Mouse (Mus musculus) heart, embryonic 16.5 days (tissue): Measurements from ENCODE around the gene Erbb4. TPM values are rescaled to one million over a fixed set of nuclear protein-coding genes. Genes with fewer than 3 reads are reported as not detected.

Source experiments
- ATAC-seq: fragments of 200-750 bp; cut with Nextera tagmentation; replicated peaks from 2 replicates; pipeline ENCODE4 v1.8.0; 2017; ENCODE audit warnings: moderate number of reproducible peaks; ENCODE audit not compliant: insufficient read depth, low FRiP score; ENCODE audit errors: extremely low read depth
- H3K27ac ChIP-seq: fragments of 300-500 bp; sonication (generic); 2 replicates; pipeline ENCODE4 v1.5.1; 2014; ENCODE audit warnings: mild to moderate bottlenecking, low read length, control low read depth, moderate library complexity
- H3K27me3 ChIP-seq: fragments of 300-500 bp; sonication (generic); 2 replicates; pipeline ENCODE4 v1.6.1; 2014; ENCODE audit warnings: low read length, mixed read lengths; ENCODE audit not compliant: control insufficient read depth, insufficient read depth
- H3K36me3 ChIP-seq: fragments of 300-500 bp; sonication (generic); 2 replicates; pipeline ENCODE4 v1.6.1; 2014; ENCODE audit not compliant: control insufficient read depth, insufficient read depth
- H3K4me1 ChIP-seq: fragments of 300-500 bp; sonication (generic); 2 replicates; pipeline ENCODE4 v1.6.1; 2014; ENCODE audit warnings: low read length, mixed read lengths; ENCODE audit not compliant: control insufficient read depth, insufficient read depth
- H3K4me2 ChIP-seq: fragments of 300-500 bp; sonication (generic); 2 replicates; pipeline ENCODE4 v1.6.1; 2014; ENCODE audit warnings: low read depth, mild to moderate bottlenecking, control low read depth, low read length
- H3K4me3 ChIP-seq: fragments of 300-500 bp; sonication (generic); 2 replicates; pipeline ENCODE4 v1.5.1; 2014; ENCODE audit warnings: mild to moderate bottlenecking, control low read depth, low read length
- H3K9ac ChIP-seq: fragments of 300-500 bp; sonication (generic); 2 replicates; pipeline ENCODE4 v1.6.1; 2014; ENCODE audit warnings: low read length, control low read depth
- H3K9me3 ChIP-seq: fragments of 300-500 bp; sonication (generic); replicated peaks from 2 replicates; pipeline ENCODE4 v1.6.1; 2016; ENCODE audit warnings: low read length; ENCODE audit not compliant: control insufficient read depth
- WGBS: fragments of 180-500 bp; shearing (Covaris S2); extraction: QIAGEN DNeasy Blood & Tissue Kit; methylation state at CpG from one replicate; pipeline ENCODE4 v1.1.7; 2014; 5-methylcytosine and 5-hydroxymethylcytosine counted together
- polyA plus RNA-seq: library from polyadenylated mRNA; unstranded; fragments of >200 nt; fragmentation: Nextera tagmentation; extraction: Ambion mirVana; gene quantifications from 2 replicates; pipeline ENCODE4 v1.2.1, GENCODE M21; 2015

Erbb4 gene
- polyA plus RNA-seq, 1 experiment from 2014 or later: 6.2 TPM

DNA sequence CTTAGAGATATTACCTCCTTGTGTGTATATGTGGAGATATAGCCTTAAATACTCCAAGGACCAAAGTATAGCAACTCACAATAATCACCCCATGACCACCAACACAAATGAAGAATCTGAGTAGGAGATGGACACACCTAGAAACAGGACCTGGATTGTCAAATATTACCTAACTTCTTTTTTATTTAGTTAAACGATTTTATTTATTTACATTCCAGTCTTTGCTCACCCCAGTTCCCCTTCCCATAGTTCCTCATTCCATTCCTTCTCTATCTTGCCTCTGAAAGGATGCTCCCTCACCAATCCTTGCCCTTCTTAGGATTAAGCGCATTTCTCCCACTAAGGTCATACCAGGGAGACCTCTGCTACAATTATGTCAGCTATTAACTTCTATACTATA is 128.6 kb downstream of the Erbb4 start:
- Histone ChIP-seq H3K27ac (no peak overlapping the region), H3K4me1 (no peaks in the 10 kb centered on the region), H3K27me3 (no peaks in the 10 kb centered on the region), H3K9ac (no peak overlapping the region), H3K4me3 (no peak overlapping the region), H3K4me2 (no peak overlapping the region), H3K9me3 (no peaks in the 10 kb centered on the region), H3K36me3 (no peaks in the 10 kb centered on the region)
- no peak for ATAC-seq
- WGBS: 57% methylated on average over 2 of the region's 2 CpGs

DNA sequence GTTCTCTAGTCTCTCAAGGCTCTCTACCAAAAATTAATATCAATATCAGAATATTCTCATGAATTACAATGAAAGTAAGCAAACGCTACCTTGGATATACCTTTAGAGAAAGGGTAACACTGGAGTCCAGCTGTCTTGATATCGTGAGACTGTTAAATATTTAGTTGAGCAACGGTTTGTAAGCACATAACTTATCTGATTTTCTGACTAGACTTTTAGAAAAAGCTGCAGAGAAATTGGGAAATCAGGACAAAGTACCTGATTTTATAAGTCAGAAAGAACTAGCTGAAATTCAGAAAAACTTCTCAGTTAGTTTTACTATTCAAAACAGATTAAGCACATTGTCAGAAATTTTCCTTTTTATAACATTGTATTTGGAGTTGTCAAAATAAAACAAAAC is 129.3 kb downstream of the Erbb4 start:
- no peaks in the 10 kb centered on the region for H3K9me3 ChIP-seq

DNA sequence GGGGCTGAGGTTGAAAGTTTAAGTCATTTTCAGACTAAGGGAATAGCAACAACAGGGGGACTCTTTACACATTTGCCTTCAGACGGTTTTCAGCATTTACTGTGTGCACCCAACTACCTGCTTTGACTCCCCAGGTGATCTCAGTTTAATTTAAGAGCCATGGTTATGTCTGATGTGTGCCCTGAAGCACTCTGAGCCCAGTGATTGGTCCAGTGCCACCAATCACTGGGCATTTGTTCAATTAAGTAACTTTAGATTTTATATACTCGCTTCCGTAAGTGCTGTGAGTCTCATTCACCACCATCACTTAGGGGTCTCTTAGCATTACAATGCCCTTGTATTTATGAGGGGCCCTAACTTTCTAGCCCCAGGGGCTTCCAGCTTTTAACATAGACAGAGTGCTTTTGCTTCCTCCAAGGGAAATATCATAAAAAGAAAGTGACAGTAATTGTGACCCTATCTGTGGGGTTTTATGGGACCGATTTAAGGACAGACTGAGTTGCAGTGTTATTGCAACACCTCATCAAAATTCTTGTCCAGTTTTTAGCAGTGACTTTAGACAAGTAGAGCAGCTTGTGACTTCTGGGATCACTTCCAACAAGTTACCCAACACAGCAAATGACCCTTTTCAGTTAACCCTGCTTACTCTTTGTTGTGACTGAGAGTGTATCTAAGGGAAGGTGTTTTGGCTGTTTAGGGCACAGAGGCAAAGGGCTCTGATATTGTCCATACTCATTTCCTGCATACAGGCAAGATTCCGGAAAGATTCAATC is 134.3 kb downstream of the Erbb4 start:
- Histone ChIP-seq H3K4me3 (no peak overlapping the region), H3K4me1 (peaks cover 5% of the 10 kb centered on the region), H3K9ac (no peak overlapping the region), H3K36me3 (no peaks in the 10 kb centered on the region), H3K27me3 (no peaks in the 10 kb centered on the region), H3K27ac (peak overlapping the region; percentile 63), H3K4me2 (peak overlapping the region; percentile 15; the same call in 1 of the 2 replicates), H3K9me3 (no peaks in the 10 kb centered on the region)
- 56% methylated on average over 5 of the region's 5 CpGs for WGBS
- peak; percentile 49; the same call in 1 of the 2 replicates for ATAC-seq

More for the DNA sequence above, 129.3 kb downstream of the Erbb4 start:
- H3K36me3 ChIP-seq: no peaks in the 10 kb centered on the region
- WGBS: 78% methylated on average over 3 of the region's 3 CpGs
- H3K27me3 ChIP-seq: no peaks in the 10 kb centered on the region
- no peak overlapping the region for H3K4me3 ChIP-seq
- H3K9ac ChIP-seq: no peak overlapping the region
- H3K4me2 ChIP-seq: no peak overlapping the region
- no peak for ATAC-seq
- no peak overlapping the region for H3K27ac ChIP-seq
- H3K4me1 ChIP-seq: peaks cover under 1% of the 10 kb centered on the region

DNA sequence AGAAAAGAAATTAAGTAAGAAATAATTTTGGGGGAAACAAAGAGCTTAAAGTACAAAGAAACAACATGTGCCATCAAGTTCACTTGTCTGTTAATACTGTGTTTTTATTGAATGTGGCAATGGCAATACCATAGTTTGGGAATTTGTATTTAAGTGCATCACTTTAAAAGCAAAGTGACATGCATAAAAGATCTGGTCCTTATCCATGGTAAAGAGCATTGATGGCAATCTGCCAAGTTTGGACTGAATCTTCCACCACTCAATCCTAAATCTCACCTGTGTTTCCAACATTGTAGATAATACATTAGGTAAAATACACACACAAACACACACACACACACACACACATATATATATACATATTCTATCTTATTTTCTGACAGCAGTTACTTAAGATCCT is 143.7 kb downstream of the Erbb4 start:
- ATAC-seq: no peak
- H3K9ac ChIP-seq: no peak overlapping the region
- H3K9me3 ChIP-seq: no peaks in the 10 kb centered on the region
- no peak overlapping the region for H3K4me2 ChIP-seq
- H3K4me3 ChIP-seq: no peak overlapping the region
- H3K4me1 ChIP-seq: no peaks in the 10 kb centered on the region
- no peak overlapping the region for H3K27ac ChIP-seq
- H3K27me3 ChIP-seq: no peaks in the 10 kb centered on the region
- H3K36me3 ChIP-seq: no peaks in the 10 kb centered on the region

DNA sequence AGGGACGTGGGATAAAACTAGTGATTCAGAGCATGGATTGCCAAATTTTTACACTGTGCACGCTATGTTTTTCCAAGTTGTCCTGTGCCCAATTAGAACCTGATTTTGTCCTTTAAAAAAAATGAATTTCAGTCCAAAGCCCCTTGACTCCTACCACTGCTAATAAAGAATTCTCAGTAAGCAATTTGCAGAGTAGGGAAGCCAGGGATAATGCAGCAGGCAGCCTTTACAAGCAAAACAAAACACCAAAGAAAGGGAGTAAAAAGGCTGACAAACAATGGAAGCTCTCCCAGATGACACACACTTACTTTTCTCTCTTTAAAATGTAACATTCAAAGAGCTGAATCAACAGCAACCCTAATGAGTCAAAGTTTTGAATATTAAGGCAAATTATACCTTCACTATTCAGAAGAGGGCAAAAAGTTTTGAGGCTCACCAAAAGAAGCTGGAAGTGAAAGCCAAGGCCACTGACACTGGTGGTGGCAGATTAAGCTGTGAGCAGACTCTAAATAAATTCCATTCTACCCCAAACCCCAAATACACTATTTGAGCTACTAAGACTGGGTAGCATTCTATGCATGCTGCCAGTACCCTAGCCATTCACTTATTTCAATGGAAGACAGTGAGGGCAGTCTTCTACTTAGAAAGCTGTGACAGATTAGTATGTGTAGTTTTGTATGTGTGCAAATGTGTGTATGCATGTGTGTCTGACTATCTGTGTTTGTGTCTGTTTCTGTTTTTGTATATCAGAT is 146.3 kb downstream of the Erbb4 start:
- Histone ChIP-seq H3K9ac (no peak overlapping the region), H3K9me3 (no peaks in the 10 kb centered on the region), H3K27me3 (no peaks in the 10 kb centered on the region), H3K36me3 (no peaks in the 10 kb centered on the region), H3K4me3 (no peak overlapping the region), H3K4me2 (no peak overlapping the region), H3K27ac (no peak overlapping the region), H3K4me1 (peaks cover 6% of the 10 kb centered on the region)
- 66% methylated on average over 2 of the region's 2 CpGs for WGBS
- no peak for ATAC-seq

DNA sequence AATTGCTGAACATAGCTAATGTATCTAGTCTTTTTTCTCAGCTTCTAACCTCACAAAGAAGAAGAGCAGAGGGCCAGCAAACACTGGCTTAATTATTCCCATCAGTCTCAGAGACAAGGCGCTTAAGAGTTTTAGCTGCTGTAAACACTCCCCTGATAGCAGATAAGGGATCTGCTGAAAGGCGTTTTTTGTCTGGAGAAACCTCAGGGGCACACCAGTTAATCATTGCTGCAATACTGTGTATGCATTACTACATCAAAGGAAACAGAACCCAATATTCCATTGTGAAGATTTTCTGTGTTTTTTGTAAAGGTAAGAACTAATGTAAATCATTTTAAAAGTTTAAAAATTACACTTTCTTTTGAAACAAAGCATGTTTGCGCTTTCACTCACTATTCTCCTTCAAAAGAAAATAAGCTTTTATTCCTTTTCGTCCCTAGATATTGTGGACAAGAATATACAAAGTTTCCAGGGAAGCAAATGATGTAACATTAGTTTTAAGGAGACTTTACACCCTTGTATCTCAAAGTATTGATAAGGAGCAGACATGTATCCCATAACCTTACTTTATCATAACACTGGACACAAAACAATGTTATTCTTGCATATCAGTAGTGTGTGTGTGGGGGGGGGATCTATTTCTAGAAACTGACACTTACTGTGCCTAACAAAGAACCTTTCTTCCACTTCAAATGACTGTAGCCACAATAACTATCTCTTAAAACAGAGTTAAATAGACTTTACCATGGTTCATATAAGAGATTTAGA is 150.9 kb downstream of the Erbb4 start:
- WGBS: 24% methylated on average over 4 of the region's 4 CpGs
- ATAC-seq: no peak
- Histone ChIP-seq H3K4me3 (no peak overlapping the region), H3K27ac (peak overlapping the region; percentile 74), H3K9me3 (no peaks in the 10 kb centered on the region), H3K4me1 (peaks cover 6% of the 10 kb centered on the region), H3K27me3 (no peaks in the 10 kb centered on the region), H3K36me3 (no peaks in the 10 kb centered on the region), H3K4me2 (peak overlapping the region; percentile 26; the same call in 1 of the 2 replicates), H3K9ac (no peak overlapping the region; the same call in 1 of the 2 replicates)

DNA sequence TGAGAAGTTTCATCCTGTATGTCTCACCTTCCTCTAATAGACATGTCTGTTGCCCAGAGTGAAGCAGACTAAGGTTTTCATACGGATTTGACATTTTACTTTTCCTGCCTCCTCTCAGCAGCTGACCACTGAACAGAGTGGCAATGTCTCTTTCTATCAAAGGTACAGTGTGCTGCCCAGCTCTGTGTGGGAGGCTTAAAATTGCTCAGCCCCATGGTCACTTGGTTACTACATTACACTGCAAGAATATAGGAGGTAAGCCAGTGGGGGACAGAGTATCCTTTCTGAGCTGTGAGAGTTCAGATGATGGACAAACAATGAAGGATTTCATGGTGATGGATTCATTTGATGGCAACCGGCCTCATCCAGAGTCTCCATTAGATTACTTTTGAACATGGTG is 152.4 kb downstream of the Erbb4 start:
- ATAC-seq: no peak
- Histone ChIP-seq H3K9me3 (no peaks in the 10 kb centered on the region), H3K36me3 (no peaks in the 10 kb centered on the region), H3K27me3 (no peaks in the 10 kb centered on the region), H3K4me2 (no peak overlapping the region), H3K4me1 (peaks cover 6% of the 10 kb centered on the region), H3K4me3 (no peak overlapping the region), H3K9ac (no peak overlapping the region), H3K27ac (no peak overlapping the region)
- WGBS: 71% methylated on average over 2 of the region's 2 CpGs

DNA sequence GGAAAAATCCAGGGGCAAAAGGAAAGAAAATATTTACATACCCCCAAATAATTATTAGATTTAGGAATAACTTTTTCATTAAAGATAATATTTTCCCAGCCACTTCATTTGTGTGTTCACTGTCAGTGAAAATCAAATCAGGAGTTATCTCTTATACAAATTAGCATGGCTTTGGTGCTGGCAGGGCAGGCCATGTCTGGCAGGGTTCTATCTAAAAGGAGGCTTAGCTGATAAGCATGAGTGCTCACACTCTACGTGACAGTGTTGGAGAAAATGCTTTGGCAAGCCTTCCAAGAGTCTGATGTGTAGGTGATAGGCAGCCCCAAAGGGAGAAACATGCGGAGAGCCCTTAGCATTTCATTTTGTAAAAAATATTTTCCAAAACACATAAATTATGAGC is 164.7 kb downstream of the Erbb4 start:
- Histone ChIP-seq H3K4me1 (peaks cover 7% of the 10 kb centered on the region), H3K36me3 (no peaks in the 10 kb centered on the region), H3K27ac (no peak overlapping the region), H3K9me3 (no peaks in the 10 kb centered on the region), H3K27me3 (no peaks in the 10 kb centered on the region), H3K9ac (no peak overlapping the region), H3K4me3 (no peak overlapping the region), H3K4me2 (no peak overlapping the region)
- peak; percentile 63; the same call in 1 of the 2 replicates for ATAC-seq
- 21% methylated on average over 2 of the region's 2 CpGs for WGBS

DNA sequence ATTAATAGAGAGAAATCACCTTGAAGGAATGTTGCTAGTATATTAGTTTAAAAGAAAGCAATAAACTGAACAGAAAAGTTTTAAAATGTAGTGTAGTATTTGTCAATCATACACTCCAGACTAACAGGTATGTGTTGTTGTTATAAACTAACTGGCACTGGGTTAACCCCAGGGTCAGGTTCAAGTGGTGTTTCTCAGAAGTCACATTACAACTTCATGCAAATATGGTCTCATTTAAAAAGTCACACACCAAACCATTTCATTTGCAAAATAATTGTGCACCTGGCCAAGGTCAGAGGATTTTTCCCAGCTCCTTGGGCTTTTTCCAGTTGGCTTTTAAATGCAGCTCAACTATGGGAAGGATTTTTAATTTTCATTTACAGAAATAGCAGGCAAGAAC is 173.1 kb downstream of the Erbb4 start:
- H3K9ac ChIP-seq: no peak overlapping the region
- H3K4me2 ChIP-seq: no peak overlapping the region
- no peak for ATAC-seq
- no peaks in the 10 kb centered on the region for H3K27me3 ChIP-seq
- H3K27ac ChIP-seq: no peak overlapping the region
- peaks cover 18% of the 10 kb centered on the region for H3K4me1 ChIP-seq
- H3K9me3 ChIP-seq: no peaks in the 10 kb centered on the region
- no peak overlapping the region for H3K4me3 ChIP-seq
- no peaks in the 10 kb centered on the region for H3K36me3 ChIP-seq
